In the genomic region with DNA sequence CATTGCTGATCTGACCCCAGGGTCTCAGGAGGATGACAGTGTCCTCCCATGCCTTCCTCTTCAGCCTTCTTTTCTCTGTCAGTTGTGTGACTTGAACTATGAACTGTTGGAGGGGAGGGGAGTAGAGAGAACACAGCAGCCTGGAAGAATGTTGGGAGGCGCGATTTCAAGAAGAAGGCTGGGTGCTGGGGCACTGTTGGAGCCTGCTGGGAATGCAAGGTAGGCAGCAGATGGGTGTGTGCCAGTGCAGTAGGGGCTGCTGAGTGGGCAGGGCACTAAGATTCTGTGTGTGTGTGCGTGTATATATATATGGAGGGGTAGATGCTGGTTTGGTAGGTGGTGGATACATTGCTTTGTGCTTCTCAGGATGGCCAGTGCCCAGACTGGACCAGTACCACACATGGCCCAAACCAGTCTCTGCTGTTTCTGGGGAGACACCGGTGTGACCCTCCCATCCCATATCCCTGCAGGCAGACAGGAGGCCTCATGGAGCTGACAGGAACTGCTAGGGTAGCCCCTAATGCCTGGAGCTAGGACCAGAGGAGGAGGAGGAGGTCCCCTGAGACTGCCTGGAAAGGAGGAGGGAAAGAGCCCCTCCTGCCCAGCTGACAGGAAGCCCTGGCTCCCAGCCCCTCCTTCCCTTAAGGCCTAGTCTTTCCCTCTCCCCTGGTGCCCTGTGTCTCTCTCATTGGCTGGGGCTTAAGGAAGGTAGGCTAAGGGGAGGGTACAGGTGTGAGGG, we compare ENCODE assay signal across 8 mouse cellular contexts. TPM values are rescaled to one million over a fixed set of nuclear protein-coding genes. Genes with fewer than 3 reads are reported as not detected.
A peak's percentile ranks its signal among the peaks of the same experiment; 100 is the strongest.
DNase-seq lines count a peak whose midpoint lies in the region; ATAC-seq and TF ChIP-seq lines count a peak whose summit lies in the region.

No protein-coding gene starts in this region.

- TF ChIP-seq CTCF in lung, embryonic 14.5 days (IDR thresholded peaks at IDR 0.05; ENCODE audit: low read depth): no peak

- 42% methylated on average over 4 of the region's 4 CpGs for WGBS in lung, embryonic 14.5 days
- 29% methylated on average over 4 of the region's 4 CpGs for WGBS in embryonic facial prominence, embryonic 11.5 days
- 37% methylated on average over 4 of the region's 4 CpGs for WGBS in heart, embryonic 12.5 days
- 46% methylated on average over 4 of the region's 4 CpGs for WGBS in stomach, embryonic 16.5 days

- H3K9me3 ChIP-seq in lung, embryonic 14.5 days (ENCODE audit: low read depth, low read length): no peaks in the 10 kb centered on the region
- H3K9me3 ChIP-seq in embryonic facial prominence, embryonic 11.5 days (replicated peaks; ENCODE audit: control insufficient read depth, low read length): no peaks in the 10 kb centered on the region
- no peaks in the 10 kb centered on the region for H3K9me3 ChIP-seq in heart, embryonic 12.5 days (replicated peaks)
- no peaks in the 10 kb centered on the region for H3K9me3 ChIP-seq in stomach, embryonic 16.5 days (replicated peaks; ENCODE audit: control insufficient read depth, low read length)

- H3K9ac ChIP-seq in lung, embryonic 14.5 days: peak overlapping the region; percentile 22; the same call in 1 of the 2 replicates
- peak overlapping the region; percentile 34 for H3K9ac ChIP-seq in embryonic facial prominence, embryonic 11.5 days (replicated peaks; ENCODE audit: low read length)
- H3K9ac ChIP-seq in heart, embryonic 12.5 days: peak overlapping the region; percentile 40
- H3K9ac ChIP-seq in stomach, embryonic 16.5 days (ENCODE audit: low read length): peak overlapping the region; percentile 60; the same call in 1 of the 2 replicates

- H3K4me2 ChIP-seq in lung, embryonic 14.5 days: peak overlapping the region; percentile 21; the same call in 1 of the 2 replicates
- H3K4me2 ChIP-seq in embryonic facial prominence, embryonic 11.5 days (ENCODE audit: low read depth, low read length): no peak overlapping the region
- H3K4me2 ChIP-seq in heart, embryonic 12.5 days: peak overlapping the region; percentile 30
- H3K4me2 ChIP-seq in stomach, embryonic 16.5 days (ENCODE audit: low read depth, low read length): peak overlapping the region; percentile 34

- peak; percentile 64 for DNase-seq in lung, embryonic 14.5 days
- no peak for DNase-seq in lung, adult 18-20 months
- DNase-seq in embryonic facial prominence, embryonic 11.5 days (ENCODE audit: low spot score): no peak
- peak; percentile 52 to 75 for DNase-seq in kidney, postnatal 25 days
- DNase-seq in spleen, postnatal 36 days (ENCODE audit: low spot score in 2 of 2): no peak
- DNase-seq in B cell, adult 2 months: no peak

- H3K27me3 ChIP-seq in lung, embryonic 14.5 days (ENCODE audit: insufficient read depth, low read length): no peaks in the 10 kb centered on the region
- H3K27me3 ChIP-seq in embryonic facial prominence, embryonic 11.5 days (ENCODE audit: control insufficient read depth, insufficient read depth, low read length): no peaks in the 10 kb centered on the region
- H3K27me3 ChIP-seq in heart, embryonic 12.5 days (replicated peaks): no peaks in the 10 kb centered on the region
- H3K27me3 ChIP-seq in stomach, embryonic 16.5 days (ENCODE audit: control insufficient read depth, insufficient read depth, low read length): no peaks in the 10 kb centered on the region

- ATAC-seq in lung, embryonic 14.5 days (ENCODE audit: insufficient read depth): no peak; the same call in 1 of the 2 replicates
- no peak for ATAC-seq in embryonic facial prominence, embryonic 11.5 days (replicated peaks; ENCODE audit: insufficient number of reproducible peaks, low FRiP score, low TSS enrichment, low read depth)
- no peak for ATAC-seq in heart, embryonic 12.5 days (ENCODE audit: insufficient number of reproducible peaks, low FRiP score)
- ATAC-seq in stomach, embryonic 16.5 days (ENCODE audit: insufficient read depth, low FRiP score): no peak

- H3K27ac ChIP-seq in lung, embryonic 14.5 days (ENCODE audit: low read depth): peak overlapping the region; percentile 71; the same call in 1 of the 2 replicates
- peak overlapping the region; percentile 28; the same call in 1 of the 2 replicates for H3K27ac ChIP-seq in embryonic facial prominence, embryonic 11.5 days (replicated peaks; ENCODE audit: low read depth, low read length)
- H3K27ac ChIP-seq in heart, embryonic 12.5 days (ENCODE audit: poor library complexity, severe bottlenecking): peak overlapping the region; percentile 54
- H3K27ac ChIP-seq in stomach, embryonic 16.5 days (ENCODE audit: low read length): peak overlapping the region; percentile 73

- peaks cover 54% of the 10 kb centered on the region for H3K4me1 ChIP-seq in lung, embryonic 14.5 days (ENCODE audit: insufficient read depth)
- H3K4me1 ChIP-seq in embryonic facial prominence, embryonic 11.5 days (ENCODE audit: control insufficient read depth, insufficient read depth, low read length): peaks cover 37% of the 10 kb centered on the region
- H3K4me1 ChIP-seq in heart, embryonic 12.5 days (replicated peaks): peaks cover 92% of the 10 kb centered on the region
- peaks cover 68% of the 10 kb centered on the region for H3K4me1 ChIP-seq in stomach, embryonic 16.5 days (ENCODE audit: control insufficient read depth, insufficient read depth, low read length)

- no peak overlapping the region for H3K4me3 ChIP-seq in lung, embryonic 14.5 days (ENCODE audit: low read depth, low read length)
- H3K4me3 ChIP-seq in embryonic facial prominence, embryonic 11.5 days (ENCODE audit: low read depth, low read length): no peak overlapping the region
- H3K4me3 ChIP-seq in heart, embryonic 12.5 days: no peak overlapping the region
- H3K4me3 ChIP-seq in stomach, embryonic 16.5 days (replicated peaks; ENCODE audit: low read length): peak overlapping the region; percentile 6; the same call in 1 of the 2 replicates

- H3K36me3 ChIP-seq in lung, embryonic 14.5 days (ENCODE audit: insufficient read depth): peaks cover 20% of the 10 kb centered on the region; the same call in 1 of the 2 replicates
- H3K36me3 ChIP-seq in embryonic facial prominence, embryonic 11.5 days (replicated peaks; ENCODE audit: control insufficient read depth, insufficient read depth, low read depth, low read length): no peaks in the 10 kb centered on the region
- H3K36me3 ChIP-seq in heart, embryonic 12.5 days: peaks cover 11% of the 10 kb centered on the region; the same call in 1 of the 2 replicates
- no peaks in the 10 kb centered on the region for H3K36me3 ChIP-seq in stomach, embryonic 16.5 days (ENCODE audit: control insufficient read depth, insufficient read depth, low read length)

RNA-seq across cellular contexts. Expression of a gene that starts 5.8 kb away (rescaled TPM):
- 10.2 and 10.5 TPM in 2 replicates for polyA plus RNA-seq in lung, embryonic 14.5 days (2014; fragmentation: Nextera tagmentation; extraction: Ambion mirVana)
- 6.6 and 7.7 TPM in 2 replicates for polyA plus RNA-seq in embryonic facial prominence, embryonic 11.5 days (2014; fragmentation: Nextera tagmentation; extraction: Ambion mirVana)
- 11.6 and 11.7 TPM in 2 replicates for polyA plus RNA-seq in heart, embryonic 12.5 days (2016; fragmentation: Nextera tagmentation; extraction: Ambion mirVana)
- polyA plus RNA-seq in stomach, embryonic 16.5 days (2015; fragmentation: Nextera tagmentation; extraction: Ambion mirVana): 4.9 and 7.1 TPM in 2 replicates

RNA-seq across cellular contexts. Expression of a gene that starts 43.0 kb away (rescaled TPM):
- polyA plus RNA-seq in lung, embryonic 14.5 days (2014; fragmentation: Nextera tagmentation; extraction: Ambion mirVana): 0.46 and 0.66 TPM in 2 replicates
- 0.08 and 0.20 TPM in 2 replicates for polyA plus RNA-seq in embryonic facial prominence, embryonic 11.5 days (2014; fragmentation: Nextera tagmentation; extraction: Ambion mirVana)
- polyA plus RNA-seq in heart, embryonic 12.5 days (2016; fragmentation: Nextera tagmentation; extraction: Ambion mirVana): 0.19 and 0.23 TPM in 2 replicates
- 1.2 and 1.8 TPM in 2 replicates for polyA plus RNA-seq in stomach, embryonic 16.5 days (2015; fragmentation: Nextera tagmentation; extraction: Ambion mirVana)

Comparison
In these comparisons a context has a peak if more than half of its experiments do, and no peak if none do; other contexts are left out.
1. DNase-seq: peak in lung, embryonic 14.5 days (single experiment) and kidney, postnatal 25 days (2 of 2); none in lung, adult 18-20 months (0 of 2), embryonic facial prominence, embryonic 11.5 days (single experiment), spleen, postnatal 36 days (0 of 2) and B cell, adult 2 months (0 of 2).
2. Peak in every context shown above with its lines, with median percentiles within 50 percentile points of each other: H3K27ac ChIP-seq and H3K9ac ChIP-seq.